Mouse (Mus musculus) large intestine, adult 2 months (tissue): ENCODE measurements at regions not wholly inside any gene's neighbourhood (a gene's known extent, or its start where the extent isn't known, plus 50 kb on each side); places are given as distances from the start of the nearest gene placed in this dataset.

Source experiments
- DNase-seq: peaks from one replicate; pipeline ENCODE4 v3.0.0-alpha.2; 2012; ENCODE audit warnings: low read depth, low spot score
- WGBS: fragments of 180-500 bp; shearing (Covaris S2); methylation state at CpG from one replicate; pipeline ENCODE4 v1.1.7; 2018; 5-methylcytosine and 5-hydroxymethylcytosine counted together

DNA sequence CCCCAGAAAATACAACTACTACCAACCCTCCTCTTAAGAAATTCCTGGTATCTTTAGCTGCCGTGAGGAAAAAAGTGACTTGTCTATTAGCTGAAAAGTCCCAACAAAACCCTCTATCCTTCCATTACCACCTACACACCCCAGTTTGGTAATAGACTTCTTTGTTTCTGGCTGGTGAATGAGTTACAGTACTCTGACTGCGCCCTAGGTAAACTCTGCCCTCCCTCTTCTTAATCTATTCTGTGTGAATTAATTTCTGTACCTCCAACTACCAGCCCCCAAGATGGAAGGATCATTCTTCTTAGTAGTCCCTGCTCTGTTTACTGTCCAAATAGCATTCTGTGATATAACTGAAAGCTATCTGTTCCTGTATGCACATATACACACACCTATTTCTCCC is 245.4 kb downstream of the Pik3r1 start:
- WGBS: 33% methylated on average over 2 of the region's 2 CpGs
- no peak for DNase-seq

DNA sequence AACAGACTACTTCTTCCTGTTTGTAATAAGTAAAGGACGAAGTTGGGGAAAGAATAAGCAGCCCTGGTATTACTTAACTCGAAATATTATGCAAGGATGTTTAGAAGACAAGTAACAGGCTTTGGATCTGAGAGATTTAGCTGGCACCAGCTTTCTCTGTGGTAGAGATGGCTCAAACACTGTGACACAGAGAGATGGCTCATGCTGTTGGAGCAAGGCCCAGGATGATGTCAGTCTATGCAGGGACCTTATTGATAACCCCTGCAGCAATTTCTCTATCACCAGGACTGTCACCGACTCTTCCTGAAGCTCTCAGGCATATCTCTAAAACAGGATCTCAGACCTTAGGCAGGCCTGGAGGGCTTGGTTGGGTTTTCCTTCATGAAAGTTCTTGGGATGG is 254.7 kb downstream of the Pik3r1 start:
- DNase-seq: no peak
- WGBS: 55% methylated on average over 3 of the region's 3 CpGs

DNA sequence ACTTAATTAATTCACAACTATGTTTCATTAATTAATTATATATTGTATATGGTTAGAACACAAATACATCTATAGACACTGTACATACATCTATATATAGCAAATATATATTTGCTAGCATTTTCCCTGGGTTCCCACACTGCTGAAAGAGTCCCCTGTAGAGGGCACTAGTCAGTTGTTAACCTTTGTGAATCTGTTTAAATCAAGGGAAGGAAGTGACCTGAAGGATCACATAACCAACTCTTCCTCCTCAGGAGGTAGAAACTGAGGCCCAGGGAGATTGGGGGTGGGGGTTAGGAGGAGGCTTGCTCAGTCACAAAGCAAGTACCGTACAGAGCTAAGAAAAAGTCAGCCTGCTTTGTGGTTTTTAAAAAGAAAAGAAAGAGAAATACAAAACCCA is 258.1 kb downstream of the Pik3r1 start:
- peak; percentile 32 for DNase-seq
- WGBS: 89% methylated on average over 1 of the region's 1 CpGs

DNA sequence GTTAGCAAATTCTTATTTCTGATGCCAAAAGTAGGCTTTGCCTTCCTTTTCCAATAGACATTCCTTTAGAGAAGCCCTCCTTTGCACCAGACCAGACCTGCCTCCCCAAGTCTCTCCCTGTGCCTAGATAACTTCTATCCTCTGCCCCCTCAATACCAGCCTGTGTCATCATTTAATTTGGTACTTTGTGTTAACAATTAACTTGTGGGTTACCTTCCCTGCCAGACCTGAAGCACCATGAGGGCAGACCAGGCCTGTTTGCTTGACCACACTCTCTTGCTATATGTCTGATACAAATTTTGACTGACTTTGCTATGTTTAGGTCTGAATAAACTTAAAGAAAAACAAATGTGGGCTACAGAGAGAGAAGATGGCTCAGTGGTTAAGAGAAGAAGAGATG is 259.7 kb downstream of the Pik3r1 start:
- no peak for DNase-seq

DNA sequence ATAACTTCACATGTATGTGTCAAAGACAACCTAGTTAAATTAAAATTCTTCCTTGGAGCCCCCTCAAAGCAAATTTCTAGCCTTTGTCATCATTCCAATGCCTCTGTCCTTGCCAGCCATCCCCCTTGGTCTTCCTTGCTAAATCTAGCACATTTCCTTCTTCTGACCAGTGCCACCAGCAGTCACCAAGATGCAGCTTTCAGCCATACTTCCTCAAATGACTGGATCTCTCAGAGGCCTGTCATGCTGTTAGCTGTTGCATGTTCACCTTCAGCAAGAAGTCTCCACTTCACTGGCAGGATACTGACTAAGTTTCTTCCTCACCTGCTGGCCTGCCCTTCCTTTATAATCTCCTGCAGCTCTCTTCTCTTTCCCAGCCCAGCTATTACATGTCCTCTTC is 261.3 kb downstream of the Pik3r1 start:
- no peak for DNase-seq

DNA sequence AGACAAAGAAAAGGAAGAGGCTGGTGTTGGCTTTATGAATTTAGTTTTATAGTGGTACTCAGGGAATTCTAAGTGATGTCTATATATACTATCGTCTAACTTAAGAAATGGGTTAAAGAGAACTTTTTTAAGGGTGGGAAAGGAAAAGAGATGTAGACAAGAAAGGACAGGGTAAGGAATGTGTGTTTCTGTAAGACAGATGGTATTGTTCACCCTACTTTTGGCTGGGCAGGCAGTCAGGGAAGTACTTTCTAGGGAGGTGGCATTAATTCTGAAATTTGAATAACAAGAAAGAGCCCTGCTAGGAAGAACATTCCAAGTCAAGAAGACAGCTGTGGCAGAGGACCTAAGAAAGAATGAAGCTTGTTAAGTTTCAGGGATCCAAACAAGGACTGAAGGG is 263.0 kb downstream of the Pik3r1 start:
- 90% methylated on average over 1 of the region's 1 CpGs for WGBS
- DNase-seq: no peak

DNA sequence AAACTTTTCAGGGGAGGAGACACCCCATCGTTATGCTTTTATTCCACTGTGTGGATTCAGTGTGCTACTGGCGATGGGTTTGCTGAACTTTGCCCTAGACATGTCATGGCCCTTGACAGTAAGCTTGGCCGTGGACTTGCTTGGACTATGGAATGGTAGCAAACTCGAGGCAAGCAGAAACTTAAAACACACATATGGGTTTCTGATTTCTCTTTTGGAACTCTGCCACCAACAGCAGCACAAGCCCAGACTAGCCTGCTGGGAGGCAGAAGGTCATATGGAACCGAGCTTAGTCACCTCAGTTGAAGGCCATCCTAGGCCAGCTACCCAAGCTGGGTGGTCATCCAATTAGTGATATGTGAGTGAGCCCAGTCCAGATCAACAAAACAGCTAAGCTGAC is 263.8 kb downstream of the Pik3r1 start:
- WGBS: 54% methylated on average over 5 of the region's 5 CpGs

DNA sequence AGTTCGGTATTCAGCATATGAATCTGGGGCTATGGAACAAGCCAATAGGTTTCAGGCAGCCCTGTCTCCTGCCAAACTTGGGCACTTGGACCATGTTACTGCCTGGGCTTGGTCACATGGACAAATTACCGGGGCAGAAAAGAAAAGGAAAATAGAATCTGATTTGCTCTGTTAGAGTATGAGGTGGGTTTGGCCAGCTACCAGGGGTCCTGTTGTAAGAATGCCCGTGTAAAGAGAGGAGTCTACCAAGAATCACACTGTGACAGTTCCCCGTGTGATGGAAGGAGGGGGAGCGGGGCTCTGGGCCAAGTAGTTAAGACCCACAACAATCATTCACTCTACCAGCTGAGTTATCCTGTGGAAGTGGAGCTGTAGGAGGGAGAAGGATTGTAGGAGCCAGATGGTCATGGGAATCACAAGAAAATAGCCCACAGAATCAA is 266.2 kb downstream of the Pik3r1 start:
- DNase-seq: no peak
- WGBS: 73% methylated on average over 5 of the region's 5 CpGs

More for the DNA sequence above, 263.8 kb downstream of the Pik3r1 start:
- no peak for DNase-seq

DNA sequence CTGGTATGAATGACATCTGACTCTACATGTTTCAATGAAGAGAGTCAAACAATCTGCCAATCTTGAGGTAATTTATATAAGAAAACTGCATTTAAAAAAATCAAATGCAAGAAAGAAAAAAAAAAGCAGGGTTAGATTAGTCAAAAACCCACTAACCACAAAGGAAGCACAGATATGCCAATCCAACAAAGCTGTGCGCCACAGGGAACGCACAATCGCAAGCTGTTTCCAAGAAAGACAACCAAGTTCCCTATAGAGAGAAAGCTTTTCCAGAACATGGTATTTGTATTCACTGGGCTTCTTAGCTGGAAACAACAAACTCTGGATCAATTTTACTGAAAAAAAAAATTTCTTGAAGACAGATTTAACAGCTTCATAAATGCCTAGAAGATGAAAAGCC is 267.0 kb downstream of the Pik3r1 start:
- WGBS: 88% methylated on average over 3 of the region's 3 CpGs
- no peak for DNase-seq

DNA sequence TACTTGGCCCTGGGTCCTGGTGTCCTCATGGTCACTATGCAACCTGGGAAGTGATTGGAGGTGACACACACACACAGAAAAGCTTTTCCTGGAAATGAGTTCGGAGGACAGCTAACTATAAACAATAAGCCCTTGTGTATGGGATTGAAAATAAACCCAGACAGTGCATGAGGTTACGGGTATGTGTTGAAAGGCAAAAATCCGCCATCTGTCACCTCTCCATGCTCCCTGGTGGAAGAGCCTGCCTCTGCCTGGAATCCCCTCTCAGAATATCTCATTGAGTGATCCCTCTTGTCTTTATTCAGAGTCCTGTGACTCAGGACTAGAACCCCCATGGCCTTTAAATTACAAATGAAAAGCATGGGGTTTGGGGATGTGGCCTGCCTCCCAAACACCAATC is 276.2 kb downstream of the Pik3r1 start:
- no peak for DNase-seq
- 78% methylated on average over 3 of the region's 3 CpGs for WGBS

DNA sequence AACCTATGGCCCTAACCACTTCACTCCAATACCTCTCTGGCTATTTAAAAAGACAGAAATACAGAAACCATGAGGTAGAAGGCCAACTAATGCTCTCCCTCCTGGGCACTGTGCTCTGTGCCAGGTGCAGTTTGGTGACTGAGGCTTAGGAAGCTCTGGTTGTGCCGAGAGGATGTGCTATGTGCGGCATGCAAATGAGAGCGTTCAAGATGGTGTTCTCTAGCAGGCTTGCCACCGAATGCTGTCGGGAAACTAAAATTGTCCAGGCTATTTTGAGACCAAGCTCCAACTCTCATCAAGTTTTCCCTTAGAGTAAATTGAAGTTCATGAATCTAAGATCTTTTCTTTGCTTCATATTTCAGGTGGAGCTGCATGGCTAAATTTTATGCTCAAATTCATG is 277.1 kb downstream of the Pik3r1 start:
- DNase-seq: no peak
- 91% methylated on average over 5 of the region's 5 CpGs for WGBS

DNA sequence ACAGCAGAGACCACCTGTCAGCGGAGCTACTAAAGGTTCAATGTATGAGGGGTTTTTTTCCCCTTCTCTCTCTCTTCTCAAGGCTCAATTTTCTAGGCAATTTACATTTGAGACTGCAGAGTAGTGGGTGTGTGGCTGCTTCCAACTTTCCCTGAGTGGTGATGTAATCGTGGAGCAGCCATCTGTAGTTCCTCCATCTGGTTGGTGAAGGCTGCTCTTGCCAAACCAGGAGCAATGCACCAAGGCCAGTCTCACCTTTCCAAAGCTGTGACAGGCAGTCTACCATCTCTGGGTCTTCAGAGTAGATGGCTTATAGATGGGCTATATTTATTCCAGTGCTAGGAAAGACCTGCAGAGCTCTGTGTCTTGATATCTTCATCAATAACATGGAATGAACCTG is 280.4 kb downstream of the Pik3r1 start:
- WGBS: 87% methylated on average over 2 of the region's 2 CpGs
- DNase-seq: no peak

DNA sequence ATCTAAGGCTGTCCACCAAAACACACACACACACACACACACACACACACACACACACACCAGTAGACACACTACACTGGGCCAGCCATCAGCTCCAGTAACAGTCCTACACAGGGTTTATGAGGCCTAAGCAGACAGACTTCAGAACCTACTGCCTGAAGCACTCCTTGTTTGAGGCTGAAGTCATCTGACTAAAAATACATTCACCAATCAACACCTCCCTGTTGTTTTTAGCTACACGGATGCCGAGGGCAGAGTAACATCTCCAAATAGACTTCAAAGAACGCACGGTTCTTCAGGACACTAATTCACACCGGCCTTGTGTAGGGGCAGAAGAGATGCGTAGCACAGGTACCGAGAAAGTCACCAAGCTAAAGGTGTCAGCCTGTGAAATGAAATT is 282.2 kb downstream of the Pik3r1 start:
- DNase-seq: no peak
- 85% methylated on average over 7 of the region's 7 CpGs for WGBS

DNA sequence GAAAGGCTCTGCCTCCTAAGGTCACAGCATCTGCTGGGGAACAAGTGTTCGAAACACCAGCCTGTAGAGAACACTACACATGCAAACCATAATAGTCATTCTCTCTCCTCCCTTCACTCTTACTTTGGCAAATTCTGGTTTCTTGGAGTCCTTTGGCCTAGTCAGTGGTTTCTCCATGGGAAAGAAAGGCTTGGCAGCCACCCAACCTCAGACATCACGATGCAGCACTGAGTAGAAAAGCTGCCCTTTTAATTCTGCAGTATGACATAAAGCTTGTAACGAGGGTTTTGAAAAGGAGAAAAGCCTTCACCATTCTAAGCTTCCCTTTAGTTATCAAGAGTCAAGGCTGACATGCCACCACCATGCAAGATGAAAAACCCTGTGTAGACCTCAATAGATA is 284.2 kb downstream of the Pik3r1 start:
- no peak for DNase-seq
- WGBS: 71% methylated on average over 3 of the region's 3 CpGs

DNA sequence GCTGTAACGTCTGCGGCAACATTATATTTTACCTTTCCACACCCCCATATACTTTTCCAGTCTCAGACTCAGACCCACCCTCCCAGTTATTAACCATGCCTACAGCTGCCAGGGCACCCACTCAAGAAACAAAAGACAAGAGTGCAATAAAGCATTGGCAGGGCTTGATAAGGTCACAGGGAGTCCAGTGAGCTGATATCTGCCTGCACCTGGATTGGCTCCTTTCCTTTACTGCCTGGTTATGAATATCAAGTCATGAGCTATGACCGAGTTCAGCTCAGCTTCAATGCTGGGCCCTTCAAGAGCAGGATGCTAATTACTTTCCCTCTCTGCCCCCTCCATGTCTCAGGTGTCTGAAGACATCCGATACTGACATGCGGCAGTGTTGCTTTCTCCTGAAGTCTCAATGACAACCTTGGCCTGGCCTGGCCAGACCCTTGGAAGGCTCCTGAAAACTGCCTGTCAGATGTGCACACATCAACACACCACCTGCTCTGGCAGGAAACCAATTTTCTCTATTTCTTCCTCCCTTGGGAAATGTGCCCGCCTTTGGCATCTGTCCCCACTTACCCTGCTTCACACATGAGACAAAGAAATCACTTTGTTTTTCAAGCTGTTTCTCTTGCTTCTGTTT is 286.3 kb downstream of the Pik3r1 start:
- peak; percentile 78 for DNase-seq
- 34% methylated on average over 6 of the region's 6 CpGs for WGBS

DNA sequence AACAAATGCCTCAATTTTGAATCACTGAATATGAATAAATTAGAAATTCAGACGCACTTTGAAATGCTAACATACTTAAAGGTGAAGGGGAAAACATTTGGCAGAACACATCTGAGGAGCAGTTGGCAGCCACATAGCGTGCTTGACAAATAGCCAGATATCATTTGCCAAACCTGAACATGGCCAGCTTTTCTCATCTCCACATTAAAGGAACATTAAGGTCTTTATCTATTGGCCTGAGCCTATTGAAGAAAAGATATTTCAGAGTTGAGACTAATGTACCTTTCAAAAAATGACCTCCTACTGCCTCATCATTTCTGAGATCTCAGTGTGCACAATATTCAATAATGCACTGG is 288.7 kb downstream of the Pik3r1 start:
- WGBS: 52% methylated on average over 2 of the region's 2 CpGs
- no peak for DNase-seq

DNA sequence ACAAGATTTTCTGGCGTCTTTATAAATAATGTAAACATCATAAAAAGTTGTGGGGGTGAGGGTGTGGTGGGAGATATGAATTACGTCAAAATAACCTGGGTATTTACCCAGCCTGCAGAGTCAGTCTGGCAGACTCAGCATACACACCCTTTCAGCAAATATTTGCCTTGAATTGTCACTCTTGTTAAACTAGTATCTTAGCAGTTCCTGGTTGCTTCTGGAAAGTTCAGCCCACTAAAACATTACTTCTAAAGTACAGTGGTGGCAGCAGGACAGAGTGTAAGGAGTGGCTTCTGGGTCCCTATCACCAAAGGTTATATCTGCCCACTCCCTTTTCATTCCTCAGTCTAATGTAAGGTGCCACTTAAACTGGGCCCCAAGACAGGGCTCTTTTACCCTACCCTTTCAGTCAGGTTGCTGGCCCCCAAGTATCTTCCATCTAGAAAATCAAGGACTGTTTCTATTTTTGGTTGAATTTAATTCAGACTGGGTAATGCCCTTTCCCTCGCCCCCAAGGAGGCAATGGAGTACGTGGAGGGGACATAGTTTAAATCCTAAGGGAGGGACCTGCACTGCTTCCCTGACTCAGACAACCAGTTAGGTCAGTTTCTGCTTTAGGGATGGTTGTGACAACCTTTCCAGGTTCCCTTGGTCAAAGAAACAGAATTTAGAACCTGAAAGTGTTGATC is 289.3 kb downstream of the Pik3r1 start:
- WGBS: 25% methylated on average over 4 of the region's 4 CpGs
- peak; percentile 85 for DNase-seq

DNA sequence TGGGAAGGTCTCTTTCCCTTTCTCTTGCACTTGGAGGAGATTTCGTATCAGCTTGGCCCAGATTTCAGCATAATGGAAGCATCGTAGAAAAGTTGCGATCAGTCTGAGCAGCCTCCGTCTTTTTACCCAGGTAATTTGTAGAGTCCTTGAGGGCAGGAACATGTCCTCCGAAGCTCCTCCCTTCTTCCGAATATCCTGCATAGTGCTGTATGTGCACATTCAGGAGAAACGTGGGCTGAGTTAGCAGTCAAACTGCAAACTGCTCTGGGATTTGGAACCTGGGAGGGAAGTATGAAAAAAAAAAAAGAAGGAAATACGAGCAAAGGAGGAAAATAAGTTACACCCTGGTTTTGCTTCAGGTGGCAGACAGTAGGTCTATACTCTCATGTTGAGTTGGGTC is 294.7 kb downstream of the Pik3r1 start:
- WGBS: 90% methylated on average over 8 of the region's 8 CpGs
- no peak for DNase-seq

DNA sequence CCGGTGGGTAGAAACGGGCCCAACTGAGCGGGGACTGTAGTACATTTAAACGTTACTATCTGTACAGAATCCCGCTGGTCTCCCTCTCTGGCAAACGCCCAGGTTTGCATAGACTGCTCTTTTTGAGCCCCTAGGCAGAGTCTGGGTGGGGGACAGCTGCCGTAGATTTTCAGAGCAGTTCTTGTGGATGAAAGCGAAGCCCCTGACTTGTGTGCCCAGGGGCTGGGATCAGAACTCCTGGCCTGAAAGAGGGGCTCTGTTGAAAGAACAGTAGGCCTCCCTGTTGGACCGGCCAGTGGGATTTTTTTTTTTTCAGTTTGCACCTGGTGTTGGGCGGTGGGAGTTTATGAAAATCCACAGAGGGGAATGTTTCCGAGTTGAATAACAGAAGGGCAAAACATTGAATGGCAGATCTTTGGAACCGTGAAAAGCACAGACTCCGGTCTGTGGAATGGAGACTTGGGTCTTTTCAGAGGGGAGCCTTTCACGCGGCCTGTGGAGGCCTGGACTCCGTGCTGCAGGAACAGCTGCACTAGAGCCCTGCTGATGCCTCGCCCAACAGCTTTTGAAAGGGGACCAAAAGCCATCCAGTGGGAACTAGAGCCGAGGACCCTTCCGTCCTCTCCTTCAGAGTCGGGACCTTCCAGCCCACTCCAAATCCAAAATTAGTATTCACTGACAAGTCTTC is 297.3 kb downstream of the Pik3r1 start:
- WGBS: 87% methylated on average over 20 of the region's 20 CpGs
- no peak for DNase-seq

DNA sequence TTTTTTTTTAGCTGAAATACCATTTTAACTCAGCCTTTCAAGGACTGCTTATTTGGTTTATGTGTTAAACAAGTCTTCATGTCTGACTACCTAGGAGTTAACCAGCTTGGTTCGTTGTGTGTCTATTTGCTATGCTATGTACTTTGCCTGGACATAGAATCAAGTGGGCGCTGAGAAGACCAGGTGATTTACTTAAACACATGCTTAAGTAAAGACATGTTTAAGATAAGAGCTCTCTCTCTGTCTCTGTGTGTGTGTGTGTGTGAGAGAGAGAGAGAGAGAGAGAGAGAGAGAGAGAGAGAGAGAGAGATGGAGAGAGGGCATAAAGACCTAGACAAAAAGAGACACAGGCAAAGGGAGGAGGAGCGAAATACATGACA is 302.3 kb downstream of the Pik3r1 start:
- WGBS: 37% methylated on average over 3 of the region's 3 CpGs
- no peak for DNase-seq

DNA sequence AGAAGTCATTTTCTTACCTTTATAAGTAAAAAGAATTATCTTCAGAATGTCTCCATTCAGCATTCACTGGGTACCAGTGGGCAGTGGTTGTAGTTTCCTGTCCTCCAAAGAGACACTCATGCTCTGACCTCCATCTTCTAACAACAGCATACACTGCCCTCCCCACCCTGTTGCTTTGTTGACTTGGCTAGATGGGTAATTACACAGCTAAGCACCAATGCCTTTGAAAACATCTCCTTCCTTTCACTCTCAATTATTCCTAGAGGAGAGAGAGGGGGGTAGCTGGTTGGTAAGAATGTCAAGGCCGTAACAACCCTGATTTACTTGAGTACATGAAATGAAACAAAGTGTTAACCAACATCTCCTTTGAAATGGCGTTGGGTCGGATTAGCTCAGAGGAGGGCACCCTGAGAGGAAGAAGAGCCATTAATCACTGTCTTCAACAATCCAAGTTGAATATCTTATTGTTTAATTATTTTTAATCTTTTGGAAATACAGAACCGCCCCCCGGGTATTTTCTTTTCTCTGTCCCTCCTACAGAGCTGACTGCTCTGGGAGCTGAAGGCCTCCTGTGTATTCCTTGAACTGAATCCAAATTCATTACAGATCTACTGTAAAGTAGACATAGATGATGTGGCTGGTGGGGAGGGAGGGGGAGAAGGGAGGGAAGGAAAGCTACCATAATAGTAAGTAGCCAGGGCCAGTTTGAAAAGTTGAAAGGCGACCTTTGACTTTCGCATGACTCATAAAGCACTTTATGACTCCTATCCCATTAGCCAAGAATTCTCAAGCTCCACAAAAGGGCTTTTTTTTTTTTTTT is 302.9 kb downstream of the Pik3r1 start:
- WGBS: 29% methylated on average over 7 of the region's 7 CpGs
- no peak for DNase-seq
